Mouse (Mus musculus) gastrocnemius, postnatal 4 days (tissue): ENCODE data around the gene Itga9. TPM values are rescaled to one million over a fixed set of nuclear protein-coding genes. Genes with fewer than 3 reads are reported as not detected.

ENCODE experiments used
- DNase-seq, 2 experiments: peaks; one replicate each; pipeline ENCODE4 v3.0.0; 2021 to 2022; ENCODE audit warnings: low spot score in 2 of 2, mixed read lengths in 2 of 2
- total RNA-seq, 2 experiments: library from RNA; stranded (reverse); gene quantifications; 2 replicates each; pipeline ENCODE4 v1.2.3; 2021

The Itga9 gene
- total RNA-seq, 2 experiments from 2014 or later, result 30.6 to 38.2 TPM

DNA sequence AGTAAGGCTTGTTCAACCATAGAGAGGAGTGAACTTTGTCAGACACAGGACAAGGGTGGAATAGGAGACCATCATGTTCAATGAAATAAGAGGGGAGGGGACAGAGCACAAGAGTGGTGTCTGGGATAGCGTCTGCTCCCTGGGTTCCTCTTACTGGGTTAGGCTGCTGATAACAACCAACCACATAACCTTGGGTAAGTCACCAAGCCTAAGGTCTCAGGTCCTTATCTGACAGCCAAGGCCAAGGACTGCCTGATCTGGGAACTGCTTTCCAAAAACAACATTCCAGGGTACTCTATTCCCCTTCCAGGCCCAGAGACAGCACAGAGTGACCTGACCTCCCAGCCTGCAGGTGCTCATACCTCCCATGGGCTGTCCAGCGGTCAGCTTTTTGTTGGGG is 260.5 kb downstream of the Itga9 start:
- DNase-seq, result no peak

DNA sequence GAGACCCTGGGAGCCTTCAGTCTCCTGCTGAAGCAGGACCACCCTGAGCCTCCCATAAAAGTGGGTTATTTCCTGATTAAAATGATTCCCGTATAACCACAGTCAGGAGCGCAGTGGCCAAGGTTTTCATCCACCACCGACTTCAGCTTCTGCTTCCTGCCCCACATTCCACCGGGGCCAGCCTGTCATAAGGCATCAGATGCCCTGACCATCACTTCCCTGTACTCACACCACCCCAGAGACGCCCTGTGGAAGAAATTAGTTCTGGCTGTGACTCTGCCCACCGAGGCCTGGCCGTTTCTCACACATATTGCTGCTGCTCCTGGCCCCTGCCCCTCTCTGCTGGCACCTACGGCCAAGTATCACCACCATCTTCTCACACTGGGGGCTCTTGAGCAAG is 261.4 kb downstream of the Itga9 start:
- no peak for DNase-seq

DNA sequence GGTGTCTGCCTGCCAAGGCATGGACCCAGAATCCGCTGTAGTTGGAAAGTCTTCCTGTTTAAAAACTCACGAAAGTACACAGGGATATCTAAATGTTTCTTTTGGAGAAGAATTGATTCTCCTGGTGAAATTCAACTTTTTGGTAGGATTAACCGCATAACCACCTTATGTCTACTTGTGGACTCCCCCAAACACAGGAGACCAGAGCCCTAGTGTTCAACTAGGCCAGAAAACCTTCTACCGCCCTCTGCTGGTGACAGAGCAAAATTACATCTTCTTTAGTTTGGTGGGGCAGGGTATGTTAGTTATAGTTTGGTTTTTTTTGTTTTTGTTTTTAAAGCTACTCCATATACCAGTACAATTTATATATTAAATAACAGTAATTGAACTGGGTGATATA is 264.6 kb downstream of the Itga9 start:
- DNase-seq, result peak in 1 of 2 experiments; percentile 34

DNA sequence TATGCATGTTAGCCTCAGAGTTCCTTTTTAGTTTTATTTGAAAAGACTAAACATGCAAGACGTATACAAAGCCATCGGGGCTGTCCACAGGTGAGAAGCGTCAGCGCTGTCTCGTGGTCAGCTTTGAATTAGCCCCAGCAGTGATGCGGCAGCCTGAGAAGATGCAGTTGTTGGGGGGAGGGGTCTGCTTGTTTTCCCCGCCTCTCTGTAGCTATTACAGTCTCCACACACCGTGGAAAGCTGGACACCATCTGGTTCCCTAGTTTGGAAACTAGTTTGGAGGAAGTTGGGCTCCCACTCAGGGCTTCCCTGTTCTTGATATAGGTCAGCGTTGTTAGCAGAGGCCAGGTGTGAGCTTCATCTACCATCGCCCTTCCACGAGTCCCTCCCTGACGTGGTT is 266.5 kb downstream of the Itga9 start:
- DNase-seq, result no peak

DNA sequence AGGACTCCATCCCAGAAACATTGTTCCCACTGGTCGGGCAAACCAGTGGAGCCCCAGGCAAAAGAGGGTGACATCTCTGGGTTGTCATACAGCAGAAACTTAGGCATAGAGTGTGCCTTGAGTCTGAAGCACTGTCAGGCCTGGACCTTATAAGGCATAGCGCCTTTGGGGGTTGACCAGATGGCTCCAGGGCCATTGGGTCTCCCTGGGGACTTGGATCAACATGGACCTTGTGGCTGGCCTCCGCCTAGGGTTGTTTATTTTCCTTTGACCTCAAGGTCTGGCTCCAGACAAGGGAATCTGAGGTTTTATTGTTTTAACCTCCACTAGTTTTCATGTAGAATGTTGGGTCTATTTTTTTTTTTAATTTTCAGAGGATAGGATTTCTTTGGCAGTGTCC is 267.1 kb downstream of the Itga9 start:
- no peak for DNase-seq

DNA sequence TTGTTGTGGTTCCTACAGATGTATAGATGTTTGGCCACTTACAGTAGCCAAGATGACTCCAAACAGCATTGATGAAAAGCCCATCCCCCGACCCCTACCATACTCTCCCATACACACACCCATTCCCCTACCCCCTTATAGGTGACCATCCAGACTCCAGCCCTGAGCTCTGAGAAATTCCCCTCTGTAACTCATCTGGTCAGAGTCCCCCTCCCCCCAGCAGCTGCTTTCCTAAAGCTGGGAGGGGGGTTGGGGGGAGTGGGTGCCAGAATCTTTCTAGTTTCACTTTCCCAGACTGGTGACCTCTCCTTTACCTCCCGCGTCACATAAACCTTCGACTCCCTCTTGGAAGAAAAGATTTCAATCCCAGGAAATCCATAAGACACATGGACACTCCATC is 269.2 kb downstream of the Itga9 start:
- DNase-seq, result no peak

DNA sequence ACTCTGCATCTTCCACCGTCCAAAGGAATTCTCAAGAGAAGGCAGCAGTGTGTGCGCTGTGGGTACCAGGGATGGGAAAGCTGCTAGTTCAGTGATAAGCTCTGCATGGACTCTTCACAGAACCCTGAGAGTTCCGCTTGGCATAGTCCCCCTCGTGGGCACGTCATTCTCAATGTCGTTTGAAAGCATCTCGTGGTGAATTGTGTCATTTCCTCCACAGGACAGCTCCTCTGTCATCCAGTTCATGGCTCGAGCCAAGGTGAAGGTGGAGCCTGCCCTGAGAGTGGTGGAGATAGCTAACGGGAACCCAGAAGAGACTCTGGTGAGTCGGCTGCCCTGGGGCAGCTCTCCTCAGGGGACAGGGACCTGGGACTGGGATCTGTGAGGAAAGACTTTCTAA is 270.4 kb downstream of the Itga9 start:
- no peak for DNase-seq

DNA sequence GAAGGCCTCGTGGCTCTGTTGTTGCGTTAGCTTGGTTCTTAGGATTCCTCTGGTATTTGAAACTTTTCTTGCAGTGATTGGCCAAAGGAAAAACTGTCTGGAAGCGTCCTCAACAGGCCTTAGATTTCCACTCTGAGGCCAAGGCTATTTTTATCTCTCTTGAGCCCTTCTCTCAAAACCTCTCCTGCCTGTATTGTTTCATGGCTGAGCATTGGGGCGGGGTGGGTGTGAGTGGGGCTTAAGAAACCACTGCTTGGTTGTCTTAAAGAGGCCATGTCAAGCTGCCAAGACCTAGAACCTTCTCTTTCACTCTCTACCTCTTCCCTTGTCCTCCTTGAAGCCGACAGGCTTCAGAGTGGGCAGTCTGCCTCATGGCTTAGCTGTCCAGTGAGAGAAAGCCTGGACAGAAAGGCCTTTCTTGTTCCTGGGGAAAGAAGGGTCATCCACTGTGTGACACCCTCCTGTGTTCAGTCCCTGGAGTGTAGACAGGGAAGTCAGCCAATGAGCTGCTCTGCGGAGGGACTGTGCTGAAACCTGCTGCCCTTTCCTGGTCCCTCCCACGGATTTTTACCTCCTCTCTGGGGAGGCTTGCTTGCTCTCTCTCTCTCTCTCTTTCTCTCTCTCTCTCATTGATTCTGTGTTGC is 271.0 kb downstream of the Itga9 start:
- no peak for DNase-seq

DNA sequence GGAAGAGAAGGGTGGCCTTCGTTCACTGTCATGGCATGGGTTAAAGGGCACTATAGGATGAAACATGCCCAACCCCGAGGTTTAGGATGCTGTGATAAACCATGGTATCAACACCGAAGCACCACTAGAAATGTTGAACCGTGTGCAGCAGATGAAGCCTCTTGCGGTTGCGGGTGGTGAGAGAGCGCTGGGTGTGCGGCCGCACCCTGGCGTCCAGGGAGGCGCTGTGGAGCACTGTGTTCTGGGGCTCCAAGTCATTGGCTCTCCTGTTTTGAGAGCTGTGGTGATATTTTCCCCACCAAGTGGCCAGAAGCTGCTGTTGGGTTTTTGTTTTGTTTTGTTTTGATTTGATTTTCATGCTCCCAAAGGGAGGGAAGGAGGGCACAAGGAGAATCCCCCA is 272.1 kb downstream of the Itga9 start:
- no peak for DNase-seq

DNA sequence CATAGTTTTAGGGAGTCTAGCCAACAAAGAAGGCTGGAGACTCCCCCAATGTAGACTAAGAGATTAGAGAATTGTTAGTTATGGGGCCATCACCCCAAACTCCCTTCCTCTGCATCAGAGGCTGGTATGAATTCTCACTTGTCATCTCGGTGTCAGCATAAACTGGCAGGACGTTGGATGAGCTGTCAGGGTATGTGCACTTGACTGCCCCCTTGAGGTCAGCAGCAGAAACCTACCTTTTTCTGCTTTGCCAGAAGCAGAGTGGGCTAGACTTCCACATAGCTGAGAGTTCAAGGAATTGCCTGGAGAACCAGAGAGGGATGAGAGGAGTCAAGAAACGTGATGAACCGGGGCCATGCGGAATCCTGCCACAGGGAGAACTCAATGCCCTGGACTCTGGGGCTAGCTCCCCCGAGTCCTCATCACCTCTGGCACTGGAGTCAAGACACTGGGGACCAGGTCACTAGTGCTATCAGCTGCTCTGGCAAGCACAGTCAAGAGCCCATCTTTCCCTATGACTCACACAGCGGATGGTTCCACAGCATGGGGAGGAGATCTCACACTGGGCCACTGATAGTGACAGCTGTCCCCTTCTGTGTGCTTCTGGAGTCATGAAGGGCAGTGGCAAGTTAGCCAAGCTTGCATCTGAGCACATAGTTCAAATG is 274.9 kb downstream of the Itga9 start:
- no peak for DNase-seq

DNA sequence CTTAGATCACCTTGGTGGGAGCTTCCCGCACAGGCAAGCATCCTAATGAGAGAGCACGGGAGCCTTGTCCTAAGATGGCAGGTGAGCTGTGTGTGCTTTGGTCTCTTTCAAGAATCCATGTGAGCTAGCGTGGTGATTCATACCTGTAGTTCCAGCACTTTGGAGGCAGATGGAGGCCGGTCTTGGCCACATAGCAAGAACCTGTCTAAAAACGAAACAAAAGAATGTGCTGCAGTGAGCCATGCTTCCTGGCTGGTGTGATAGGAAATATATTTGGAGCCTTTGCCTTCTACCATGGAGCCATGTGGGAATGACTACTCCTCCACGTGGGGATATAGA is 275.4 kb downstream of the Itga9 start:
- DNase-seq, result no peak

DNA sequence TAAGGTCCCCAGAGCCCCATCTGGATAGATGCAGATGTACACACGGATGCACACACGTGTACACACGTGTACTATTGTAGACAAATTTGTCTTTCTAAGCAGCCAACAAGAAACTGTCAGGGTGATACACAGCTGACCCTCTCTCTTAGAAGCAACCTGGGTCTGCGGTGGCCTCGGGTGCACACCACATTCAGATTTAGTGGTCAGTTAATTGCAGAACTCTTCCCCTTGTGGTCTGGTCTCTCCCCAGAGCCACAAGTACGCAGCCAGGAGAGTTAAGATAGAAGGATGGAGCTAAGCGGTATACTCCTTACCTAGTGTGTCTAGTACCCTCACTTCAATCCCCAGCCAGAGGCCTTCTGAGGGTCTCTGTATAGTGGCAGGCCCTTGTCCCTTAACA is 276.7 kb downstream of the Itga9 start:
- no peak for DNase-seq

DNA sequence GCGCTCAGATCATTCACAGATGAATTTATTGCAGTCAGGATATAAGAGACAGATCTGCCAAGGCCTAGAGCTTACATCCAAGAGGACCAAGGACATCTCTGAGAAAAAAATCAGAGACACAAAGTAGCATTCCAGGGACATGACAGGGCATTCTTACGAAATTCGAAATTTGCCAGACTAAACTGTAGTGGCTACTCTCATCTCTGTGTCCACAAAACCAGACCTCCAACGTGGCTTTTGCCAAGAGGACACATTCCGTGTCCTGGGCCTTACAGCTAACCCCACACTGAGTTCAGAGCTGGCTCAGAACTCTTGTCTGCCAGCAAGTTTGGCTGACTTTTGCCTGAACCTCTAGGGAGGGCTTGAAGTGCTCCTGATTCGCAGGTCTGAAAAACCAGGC is 279.3 kb downstream of the Itga9 start:
- no peak for DNase-seq

DNA sequence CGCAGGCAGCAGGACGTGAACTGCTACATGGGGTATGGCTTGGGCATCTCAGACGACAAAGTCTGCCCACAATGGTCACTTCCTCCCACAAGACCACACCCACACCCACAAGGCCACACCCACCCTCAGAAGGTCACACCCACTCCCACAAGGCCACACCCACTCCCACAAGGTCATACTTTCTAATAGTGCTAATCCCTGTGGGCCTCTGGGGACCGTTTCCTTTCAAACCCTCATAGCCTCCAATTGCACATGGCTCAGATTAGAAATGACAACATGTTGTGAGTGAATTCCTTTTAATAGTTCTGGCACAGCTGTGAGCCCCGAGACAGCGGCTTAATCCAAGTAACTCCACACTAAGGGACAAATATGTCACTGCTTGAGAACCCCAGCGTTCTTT is 280.7 kb downstream of the Itga9 start:
- DNase-seq, result no peak

DNA sequence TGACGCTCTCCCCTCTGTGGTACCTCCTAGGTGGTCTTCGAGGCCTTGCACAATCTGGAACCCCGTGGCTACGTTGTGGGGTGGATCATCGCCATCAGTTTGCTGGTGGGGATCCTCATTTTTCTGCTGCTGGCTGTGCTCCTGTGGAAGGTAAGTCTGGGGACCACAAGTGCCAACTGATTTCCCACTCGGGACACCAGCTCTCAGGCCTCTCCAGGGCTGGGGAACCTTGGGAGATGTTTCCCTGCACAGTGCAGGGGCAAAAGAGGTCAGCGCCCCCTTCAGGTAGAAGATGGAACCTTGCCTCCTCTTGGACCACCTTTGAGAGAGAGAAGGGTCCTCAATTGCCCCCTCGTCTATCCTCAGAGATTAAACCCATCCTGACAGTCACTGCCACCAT is 281.2 kb downstream of the Itga9 start:
- DNase-seq, result no peak

DNA sequence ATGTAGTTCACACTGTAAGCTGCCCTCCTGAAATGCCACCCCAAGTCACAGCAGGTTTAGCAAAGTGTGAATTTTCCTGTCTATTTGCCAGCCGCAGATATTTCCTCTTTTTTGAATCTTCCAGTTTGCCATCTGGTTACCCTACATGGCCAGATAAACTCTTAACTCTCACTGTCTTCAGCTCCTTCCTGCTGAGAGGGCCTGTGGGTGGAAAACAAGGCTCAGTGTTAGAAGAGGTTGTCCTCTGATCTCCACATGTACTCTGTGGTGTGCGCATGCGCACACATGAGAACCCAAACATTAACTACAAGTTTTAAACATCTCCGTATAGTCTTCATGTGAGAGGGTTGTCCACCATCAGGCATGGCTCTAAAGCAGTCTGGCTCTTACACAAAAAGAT is 283.7 kb downstream of the Itga9 start:
- DNase-seq, result no peak

DNA sequence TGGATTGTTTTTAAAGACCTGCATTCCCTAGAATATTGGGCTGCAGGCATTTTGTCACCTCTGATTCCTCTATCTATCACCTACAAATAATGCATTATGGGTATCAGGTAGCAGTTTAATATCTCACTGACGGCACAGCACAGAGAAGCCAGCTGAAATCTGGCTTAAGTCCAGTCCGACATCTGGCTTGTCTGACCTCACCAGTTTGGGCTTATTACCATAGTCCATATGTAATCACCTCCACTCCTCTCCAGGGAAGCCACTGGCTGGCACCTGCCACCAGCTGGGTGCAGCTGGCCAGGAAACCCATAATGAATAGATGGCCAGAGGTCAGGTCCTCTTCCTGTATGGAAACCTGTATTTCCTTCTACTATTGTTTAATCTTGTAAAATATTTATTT is 284.2 kb downstream of the Itga9 start:
- DNase-seq, result no peak

DNA sequence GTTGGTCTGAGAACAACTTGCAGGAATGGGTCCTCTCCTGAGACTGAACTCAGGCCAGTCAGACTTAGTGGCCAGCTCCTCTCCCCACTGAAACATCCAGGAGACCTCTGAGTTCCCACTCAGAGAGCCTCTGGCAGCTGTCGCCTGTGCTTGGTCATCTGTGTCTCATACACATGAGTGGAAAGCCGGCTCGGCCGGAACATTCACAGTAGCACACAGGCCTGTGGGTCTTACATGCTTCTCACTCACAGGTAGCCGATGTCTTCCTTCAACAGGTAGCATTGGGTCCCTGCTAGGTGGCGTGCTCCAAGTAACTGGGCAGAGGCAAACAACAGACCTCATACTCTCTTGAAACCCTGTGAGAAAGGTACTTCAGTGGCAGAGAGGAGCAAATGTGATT is 284.6 kb downstream of the Itga9 start:
- DNase-seq, result no peak

DNA sequence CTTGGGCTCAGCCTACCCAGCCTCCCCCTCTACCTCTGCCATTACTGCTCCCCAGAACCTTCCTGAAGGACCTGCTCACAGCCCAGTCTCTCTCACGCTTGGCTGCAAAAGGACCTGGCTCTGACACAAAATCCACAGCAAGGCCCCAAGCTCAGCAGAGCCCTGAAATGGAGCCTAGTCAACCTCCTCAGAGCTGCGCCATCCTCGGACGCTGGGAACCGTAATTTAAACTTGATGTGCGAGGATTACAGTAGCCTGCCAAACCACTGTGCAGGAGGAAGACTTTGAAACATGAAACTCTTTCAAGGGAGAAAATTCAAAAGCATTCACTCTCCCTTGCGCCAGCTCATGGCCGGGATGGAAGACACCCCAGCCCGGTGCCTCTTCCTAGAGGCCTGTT is 285.1 kb downstream of the Itga9 start:
- peak in 1 of 2 experiments; percentile 29 for DNase-seq

DNA sequence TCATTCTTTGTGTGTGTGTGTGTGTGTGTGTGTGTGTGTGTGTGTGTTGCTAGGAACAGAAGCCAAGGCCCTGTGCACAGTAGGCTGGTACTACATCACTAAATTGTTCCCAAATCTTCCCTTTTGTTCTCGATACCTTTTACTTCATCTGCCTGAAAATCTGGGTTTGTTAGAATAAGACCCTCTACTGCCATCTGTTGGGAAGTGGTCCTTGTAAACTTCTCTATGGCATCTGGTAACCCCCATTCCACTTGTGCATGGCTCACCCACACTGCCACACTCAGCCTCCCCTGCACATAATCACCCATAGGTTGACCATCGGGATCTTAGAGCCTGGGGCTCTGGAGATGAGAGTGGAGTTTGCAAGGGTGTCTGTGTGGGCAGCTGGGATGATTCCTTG is 288.6 kb downstream of the Itga9 start:
- DNase-seq, result no peak

DNA sequence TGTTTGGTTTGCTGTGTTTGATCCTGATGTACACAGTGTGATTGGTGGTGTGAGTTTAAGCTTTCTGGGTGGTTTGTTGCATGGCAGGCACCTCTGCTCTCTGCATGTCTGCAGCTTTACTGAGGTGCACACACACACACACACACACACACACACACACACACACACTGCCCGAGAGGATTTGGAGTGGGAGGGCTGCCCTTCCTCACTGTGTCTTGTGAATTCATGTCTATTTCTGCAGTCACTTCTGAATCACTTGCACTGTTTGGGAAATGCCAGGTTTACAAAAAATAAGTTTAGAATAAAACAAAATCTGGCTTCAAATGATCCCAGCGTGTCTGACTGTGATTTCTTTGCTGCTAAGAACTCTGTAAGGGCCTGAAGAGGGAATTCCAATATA is 294.2 kb downstream of the Itga9 start:
- no peak for DNase-seq

DNA sequence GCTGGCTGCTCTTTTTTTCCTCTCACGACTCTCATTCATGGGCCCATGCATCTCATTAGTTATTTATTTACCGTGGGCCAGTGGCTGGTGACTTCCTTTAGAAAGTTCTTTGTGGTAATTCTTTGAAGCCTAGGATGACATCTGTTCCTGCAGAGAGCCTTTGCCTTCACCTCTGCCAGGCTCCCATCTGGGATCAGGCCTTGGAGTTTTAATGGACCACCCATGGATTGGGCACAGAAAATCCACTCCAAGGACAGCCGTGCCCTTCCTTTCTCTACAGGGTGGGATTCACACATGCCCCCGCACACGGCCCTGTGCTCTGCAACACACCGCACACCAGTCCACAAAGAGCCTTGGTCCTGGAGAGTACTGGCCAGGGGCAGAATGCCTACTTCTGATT is 295.4 kb downstream of the Itga9 start:
- no peak for DNase-seq

DNA sequence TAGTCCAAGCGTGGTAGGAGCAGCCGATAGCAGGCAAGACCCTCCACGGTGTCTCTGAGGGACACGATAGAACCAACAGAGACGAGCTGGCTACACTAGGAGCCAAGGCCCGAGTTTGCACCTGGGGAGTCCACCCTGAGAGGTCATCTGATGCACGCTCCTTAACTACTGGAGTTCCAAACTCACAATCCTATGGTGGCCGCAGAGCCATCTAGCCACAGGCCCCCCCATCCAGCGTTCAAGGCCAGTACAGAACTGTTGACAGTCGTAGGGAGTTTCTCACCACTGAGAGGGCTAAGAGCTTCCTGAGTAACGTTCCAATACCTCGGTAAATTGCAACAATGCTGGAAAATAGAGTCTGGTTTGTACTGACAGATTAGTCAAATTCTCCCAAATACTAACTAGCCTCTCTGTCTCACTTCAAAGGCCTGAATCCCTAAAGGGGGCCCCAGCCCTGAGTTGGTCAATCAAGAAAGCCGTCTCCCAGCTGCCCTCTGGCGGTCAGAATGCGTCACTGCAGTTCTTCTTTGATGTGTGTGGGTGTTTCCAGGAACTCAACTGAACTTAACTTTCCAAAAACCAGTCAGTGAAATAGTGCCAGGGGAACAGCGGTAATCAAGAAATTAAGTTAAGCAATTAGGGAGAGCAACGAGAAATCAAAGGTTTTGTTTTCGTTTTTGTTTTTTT is 301.6 kb downstream of the Itga9 start:
- DNase-seq, result peak; percentile 70 to 80
